In genomic region chr11:77984836-77985231, GRCm38 (mm10) we compare ENCODE assay signal across 9 mouse cellular contexts. TPM values are rescaled to one million over a fixed set of nuclear protein-coding genes. Genes with fewer than 3 reads are reported as not detected.
DNase-seq lines count a peak whose midpoint lies in the region; ATAC-seq lines count a peak whose summit lies in the region.
"Had no signal": no experiment of that assay in that cellular context is flagged by ENCODE, and none has a peak within 500 bp of the region (broad histone marks: within the 10 kb centered on the region; RNA-seq: fewer than 3 reads in every experiment).

No protein-coding gene starts in this region.

- no peak for ATAC-seq in monocyte, adult 5-6 weeks (replicated peaks; ENCODE audit: insufficient number of reproducible peaks, low FRiP score, low TSS enrichment, poor library complexity, severe bottlenecking)

- DNase-seq in urinary bladder, adult 18-20 months (ENCODE audit: low spot score in 2 of 2): peak; percentile 24 to 58
- DNase-seq in urinary bladder, postnatal 4 days (ENCODE audit: low spot score in 2 of 2): no peak
- DNase-seq in cerebellum, postnatal 25 days: peak; percentile 70 to 72
- DNase-seq in heart, adult 9 months (ENCODE audit: low spot score in 2 of 2): peak; percentile 49 to 52
- peak; percentile 65 for DNase-seq in kidney, adult 9 months
- DNase-seq in lung, adult 18-20 months: peak; percentile 33 to 44
- DNase-seq in retina, embryonic 14.5 days (ENCODE audit: low spot score): peak; percentile 63

RNA-seq across cellular contexts. Expression of gene Phf12, which starts 2.3 kb away (rescaled TPM):
- 34.9 to 44.3 TPM (median 43.9 TPM) in 3 replicates for total RNA-seq in monocyte, adult 5-6 weeks (2017)

RNA-seq across cellular contexts. Expression of gene Dhrs13, which starts 47.2 kb away (rescaled TPM):
- 0.39 to 0.86 TPM in 2 of 3 replicates, not detected in the other for total RNA-seq in monocyte, adult 5-6 weeks (2017)

RNA-seq across cellular contexts. Expression of gene Flot2, which starts 52.9 kb away (rescaled TPM):
- total RNA-seq in monocyte, adult 5-6 weeks (2017): 18.5 to 34.4 TPM (median 28.9 TPM) in 3 replicates

RNA-seq across cellular contexts. Expression of gene Sez6, which starts 54.2 kb away (rescaled TPM):
- total RNA-seq in monocyte, adult 5-6 weeks (2017): not detected in 3 replicates
- total RNA-seq: common myeloid progenitor, adult 5-6 weeks had no signal

Comparison
In these comparisons a context has a peak if more than half of its experiments do, and no peak if none do; other contexts are left out.
1. DNase-seq: peak in urinary bladder, adult 18-20 months (2 of 2), cerebellum, postnatal 25 days (2 of 2), heart, adult 9 months (2 of 2), kidney, adult 9 months (single experiment), lung, adult 18-20 months (2 of 2) and retina, embryonic 14.5 days (single experiment); none in urinary bladder, postnatal 4 days (0 of 2).